Mouse (Mus musculus) liver, postnatal 0 days (tissue): ENCODE measurements around the gene Rsrc2. TPM values are rescaled to one million over a fixed set of nuclear protein-coding genes. Genes with fewer than 3 reads are reported as not detected.
"Not testable (repeated sequence)": the region's sequence is repeated elsewhere in the genome, so short reads cannot be mapped to it uniquely, and the experiment has no call there.

Experiments used
- ATAC-seq: fragments of 200-750 bp; cut with Nextera tagmentation; 2 replicates; pipeline ENCODE4 v1.8.0; 2017; ENCODE audit warnings: mild to moderate bottlenecking, moderate library complexity
- DNase-seq: peaks from one replicate; pipeline ENCODE4 v3.0.0-alpha.2; 2016
- H3K27ac ChIP-seq: fragments of 300-500 bp; sonication (generic); 2 replicates; pipeline ENCODE4 v1.5.1; 2014; ENCODE audit warnings: antibody characterized with exemption, moderate library complexity, mild to moderate bottlenecking, low read depth
- H3K27me3 ChIP-seq: fragments of 300-500 bp; sonication (generic); 2 replicates; pipeline ENCODE4 v1.6.1; 2014; ENCODE audit warnings: low read length, control low read depth, mixed read lengths; ENCODE audit not compliant: insufficient read depth
- H3K36me3 ChIP-seq: fragments of 300-500 bp; sonication (generic); replicated peaks from 2 replicates; pipeline ENCODE4 v1.6.1; 2014; ENCODE audit warnings: mild to moderate bottlenecking, control low read depth, low read length, moderate library complexity, mixed read lengths; ENCODE audit not compliant: insufficient read depth
- H3K4me1 ChIP-seq: fragments of 300-500 bp; sonication (generic); 2 replicates; pipeline ENCODE4 v1.6.1; 2014; ENCODE audit warnings: antibody characterized with exemption, mild to moderate bottlenecking, control low read depth; ENCODE audit not compliant: insufficient read depth
- H3K4me2 ChIP-seq: fragments of 300-500 bp; sonication (generic); 2 replicates; pipeline ENCODE4 v1.6.1; 2014; ENCODE audit warnings: low read depth, mild to moderate bottlenecking, low read length, moderate library complexity, mixed read lengths
- H3K4me3 ChIP-seq: fragments of 300-500 bp; sonication (generic); 2 replicates; pipeline ENCODE4 v1.5.1; 2014; ENCODE audit warnings: low read depth, low read length
- H3K9ac ChIP-seq: fragments of 300-500 bp; sonication (generic); replicated peaks from 2 replicates; pipeline ENCODE4 v1.6.1; 2014; ENCODE audit warnings: mild to moderate bottlenecking, moderate library complexity
- H3K9me3 ChIP-seq: fragments of 300-500 bp; sonication (generic); 2 replicates; pipeline ENCODE4 v1.6.1; 2016; ENCODE audit warnings: mild to moderate bottlenecking, control low read depth, low read length, mixed read lengths
- CTCF ChIP-seq: sonication (generic); IDR thresholded peaks from 2 replicates; pipeline ENCODE4 v1.5.1; 2016; ENCODE audit warnings: antibody characterized with exemption, low read depth
- EP300 ChIP-seq: IDR thresholded peaks from 2 replicates; pipeline ENCODE4 v1.6.1; 2016; ENCODE audit warnings: antibody characterized with exemption, low read depth, mild to moderate bottlenecking
- WGBS: fragments of 180-500 bp; shearing (Covaris S2); extraction: QIAGEN DNeasy Blood & Tissue Kit; methylation state at CpG from one replicate; pipeline ENCODE4 v1.1.7; 2014; ENCODE audit not compliant: insufficient replicate concordance; 5-methylcytosine and 5-hydroxymethylcytosine counted together
- polyA plus RNA-seq: library from polyadenylated mRNA; unstranded; fragments of >200 nt; fragmentation: Nextera tagmentation; extraction: Ambion mirVana; gene quantifications from 2 replicates; pipeline ENCODE4 v1.2.1, GENCODE M21; 2015

Gene Rsrc2
- polyA plus RNA-seq = 32.5 and 40.7 TPM in 2 replicates

DNA sequence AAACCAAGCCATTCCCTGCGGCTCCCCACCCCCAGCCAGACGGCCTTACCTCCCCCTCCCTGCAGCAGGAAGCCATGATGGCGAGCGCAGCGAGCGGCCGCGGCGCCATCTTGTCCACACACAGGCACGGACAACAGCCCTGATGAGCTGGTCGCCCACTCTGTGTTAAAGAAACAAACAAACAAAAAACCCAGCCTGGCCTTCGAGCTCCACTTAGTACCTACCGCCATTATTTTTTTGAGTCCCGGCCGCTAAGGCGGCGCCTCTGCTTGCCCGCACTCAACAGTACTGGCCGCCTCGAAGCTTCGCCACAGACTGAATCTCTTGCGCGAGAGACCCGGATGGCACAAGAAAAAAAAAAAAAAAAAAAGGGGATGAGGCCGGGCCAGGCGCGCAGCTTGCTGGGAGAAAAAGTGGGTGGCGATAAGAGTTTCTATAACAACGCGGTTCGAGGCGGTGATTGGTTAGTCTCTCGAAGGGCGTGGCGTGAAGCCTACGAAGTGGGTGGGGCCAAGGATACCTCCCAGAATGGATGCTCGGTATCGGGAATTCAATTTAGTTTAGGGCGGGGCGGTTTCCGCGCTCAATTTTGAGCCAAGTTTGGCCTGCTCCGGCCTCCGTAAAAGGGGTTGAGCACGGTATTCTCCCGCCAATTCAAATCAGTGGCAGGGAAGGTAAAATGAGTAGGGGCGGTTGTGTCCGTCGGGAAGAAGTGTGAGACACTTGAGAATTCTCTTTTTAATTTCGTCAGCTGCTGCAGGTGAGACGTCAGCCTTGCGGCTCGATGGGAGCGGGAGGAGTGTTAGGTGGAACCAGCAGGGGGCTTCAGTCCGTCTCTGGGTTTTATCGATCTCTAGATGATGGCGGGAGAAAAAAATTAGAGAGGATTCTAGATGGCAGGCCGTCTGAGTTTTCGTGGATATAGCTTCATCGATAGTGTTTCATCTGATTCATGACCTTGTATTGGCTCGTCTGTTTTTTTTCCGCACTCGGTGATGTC lies at the start of gene Rsrc2, which contains the start of gene Kntc1:
Gene Rsrc2 (minus strand): TSS at position 350 of the 1,000 bp plus-strand sequence.
Gene Kntc1 (plus strand): TSS at position 652 of the 1,000 bp plus-strand sequence.
- peaks cover 13% of the 10 kb centered on the region for H3K36me3 ChIP-seq
- peak within 1 kb of the TSS; percentile 79 for H3K4me3 ChIP-seq
- ATAC-seq (peak; percentile 94), DNase-seq (peak; percentile 99)
- H3K4me2 ChIP-seq = peak within 1 kb of the TSS; percentile 90
- peak within 1 kb of the TSS; percentile 93 for H3K9ac ChIP-seq
- H3K27ac ChIP-seq = peak within 1 kb of the TSS; percentile 100
- H3K4me1 ChIP-seq = peaks cover 16% of the 10 kb centered on the region
- no peaks in the 10 kb centered on the region for H3K9me3 ChIP-seq
- WGBS = under 1% methylated on average over 63 of the region's 63 CpGs
- TF ChIP-seq CTCF (peak; percentile 39; the same call in 1 of the 2 replicates), EP300 (peak; percentile 82)
- H3K27me3 ChIP-seq = no peaks in the 10 kb centered on the region

DNA sequence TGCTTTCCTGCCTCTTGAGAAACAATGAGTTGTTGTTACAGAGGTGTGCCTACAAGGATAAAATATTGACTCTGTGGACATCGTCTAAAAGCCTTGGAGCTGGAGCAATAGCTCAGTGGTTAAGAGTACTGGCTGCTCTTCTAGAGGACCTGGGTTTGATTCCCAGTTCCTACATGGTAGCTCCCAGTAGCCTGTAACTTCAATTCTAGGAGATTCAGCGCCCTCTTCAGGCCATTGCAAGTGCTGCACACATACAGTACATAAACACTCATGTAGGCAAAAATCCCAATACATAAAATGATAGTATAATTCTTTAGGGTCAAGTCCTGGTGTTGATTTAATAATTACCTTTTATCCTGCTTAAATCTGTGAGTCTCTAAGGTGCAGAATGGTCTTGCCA lies 43.9 kb upstream of the Rsrc2 start:
- DNase-seq (no peak), ATAC-seq (no peak)
- peaks cover 55% of the 10 kb centered on the region for H3K36me3 ChIP-seq
- no peak overlapping the region for H3K27ac ChIP-seq
- no peak overlapping the region for H3K4me2 ChIP-seq
- H3K4me1 ChIP-seq = no peaks in the 10 kb centered on the region
- H3K4me3 ChIP-seq = no peak overlapping the region
- H3K27me3 ChIP-seq = no peaks in the 10 kb centered on the region
- no peak overlapping the region for H3K9ac ChIP-seq
- TF ChIP-seq EP300 (no peak), CTCF (no peak)
- no peaks in the 10 kb centered on the region for H3K9me3 ChIP-seq
- 83% methylated on average over 2 of the region's 2 CpGs for WGBS

DNA sequence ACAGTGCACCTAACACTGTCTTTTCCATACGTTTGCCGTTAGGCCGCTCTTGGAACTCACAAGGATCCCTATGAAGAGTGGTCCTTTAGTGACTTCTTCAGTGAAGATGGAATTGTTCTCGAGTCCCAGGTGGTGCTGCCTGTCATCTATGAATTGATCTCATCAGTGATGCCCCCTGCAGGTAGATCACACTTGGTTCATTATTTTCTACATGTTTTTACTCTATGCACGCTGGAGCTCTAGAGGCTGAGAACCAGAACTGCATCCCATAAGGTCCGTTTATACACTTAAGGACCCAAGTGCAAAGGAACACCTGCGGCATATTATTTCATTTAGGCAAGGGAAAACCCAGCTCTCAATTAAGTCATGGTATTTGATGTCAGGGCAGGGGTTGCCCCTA lies 39.8 kb upstream of the Rsrc2 start:
- Histone ChIP-seq H3K27me3 (no peaks in the 10 kb centered on the region), H3K4me2 (no peak overlapping the region), H3K27ac (no peak overlapping the region), H3K4me1 (no peaks in the 10 kb centered on the region), H3K4me3 (no peak overlapping the region), H3K36me3 (peaks cover 47% of the 10 kb centered on the region), H3K9me3 (no peaks in the 10 kb centered on the region), H3K9ac (no peak overlapping the region)
- TF ChIP-seq CTCF (0 out of 2 replicates have a peak, but pooled peaks have one; percentile 11), EP300 (no peak)
- ATAC-seq (no peak), DNase-seq (no peak)
- WGBS = 87% methylated on average over 7 of the region's 7 CpGs

DNA sequence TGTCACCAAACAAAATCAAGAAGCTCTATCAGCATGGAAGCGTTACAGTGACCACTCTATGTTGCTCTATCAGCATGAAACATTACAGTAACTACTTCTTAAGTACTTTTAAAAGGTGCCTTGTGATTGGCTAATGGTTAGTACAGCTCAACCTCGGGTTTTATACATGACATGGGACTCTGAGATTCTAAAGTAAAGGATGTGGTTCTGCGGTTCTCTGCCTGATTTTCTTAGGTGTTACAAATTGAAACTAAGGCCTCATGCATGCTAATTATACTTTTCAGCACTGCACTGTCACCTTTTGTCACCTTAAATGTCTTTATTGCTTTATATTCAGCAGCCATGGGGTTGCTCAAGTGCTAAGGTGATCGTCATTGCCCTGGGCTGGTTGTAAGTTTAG lies 32.6 kb upstream of the Rsrc2 start:
- Histone ChIP-seq H3K9me3 (no peaks in the 10 kb centered on the region), H3K27ac (no peak overlapping the region), H3K4me1 (no peaks in the 10 kb centered on the region), H3K4me3 (no peak overlapping the region), H3K36me3 (peaks cover 55% of the 10 kb centered on the region), H3K9ac (no peak overlapping the region), H3K4me2 (no peak overlapping the region), H3K27me3 (no peaks in the 10 kb centered on the region)
- ATAC-seq (no peak), DNase-seq (no peak)
- TF ChIP-seq CTCF (no peak), EP300 (no peak)
- 85% methylated on average over 4 of the region's 4 CpGs for WGBS

DNA sequence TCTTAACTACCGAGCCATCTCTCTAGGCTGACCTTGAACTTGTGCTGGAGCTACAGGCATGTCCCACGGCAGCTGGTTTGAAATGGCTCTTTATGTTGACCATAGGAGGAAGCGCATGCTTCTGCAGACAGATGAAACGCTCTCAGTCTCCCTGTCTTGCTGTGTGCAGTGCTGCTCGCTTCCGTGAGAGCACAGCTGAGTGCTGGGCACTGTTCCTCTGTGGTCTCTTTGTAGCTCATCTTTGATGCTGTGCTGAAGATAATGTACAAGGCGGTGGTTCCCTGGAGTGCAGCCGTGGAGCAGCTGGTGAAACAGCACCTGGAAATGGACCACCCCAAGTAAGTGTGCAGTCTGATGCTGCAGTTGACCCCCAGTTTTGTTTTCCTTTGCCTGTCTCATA lies 31.5 kb upstream of the Rsrc2 start:
- no peak overlapping the region for H3K4me2 ChIP-seq
- TF ChIP-seq EP300 (no peak), CTCF (no peak)
- ATAC-seq = no peak
- H3K4me3 ChIP-seq = no peak overlapping the region
- H3K4me1 ChIP-seq = no peaks in the 10 kb centered on the region
- DNase-seq = no peak
- WGBS = 85% methylated on average over 8 of the region's 8 CpGs
- H3K9me3 ChIP-seq = no peaks in the 10 kb centered on the region
- H3K27ac ChIP-seq = no peak overlapping the region
- peaks cover 63% of the 10 kb centered on the region for H3K36me3 ChIP-seq
- H3K9ac ChIP-seq = no peak overlapping the region
- H3K27me3 ChIP-seq = no peaks in the 10 kb centered on the region

DNA sequence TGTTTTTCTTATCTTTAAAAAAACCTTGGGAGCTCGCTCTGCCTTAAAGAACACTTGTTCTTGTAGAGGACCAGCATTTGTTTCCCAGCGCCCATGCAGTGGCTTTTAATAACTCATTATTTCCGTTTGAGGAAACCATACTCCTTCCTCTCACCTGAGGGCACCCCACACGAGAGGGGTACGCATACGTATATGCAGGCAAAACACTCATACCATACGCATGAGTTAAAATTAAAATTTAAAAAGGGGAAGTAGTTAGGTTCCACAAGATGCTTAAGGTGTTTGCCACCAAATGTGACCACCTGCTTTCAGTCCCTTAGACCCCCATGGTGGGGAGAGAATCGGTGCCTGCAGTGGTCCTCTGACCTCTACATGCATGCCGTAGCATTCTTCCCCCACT lies 24.2 kb upstream of the Rsrc2 start:
- TF ChIP-seq CTCF = no peak
- no peak for TF ChIP-seq EP300
- no peak overlapping the region for H3K4me3 ChIP-seq
- no peaks in the 10 kb centered on the region for H3K27me3 ChIP-seq
- no peak for DNase-seq
- peaks cover 49% of the 10 kb centered on the region for H3K36me3 ChIP-seq
- H3K4me2 ChIP-seq = no peak overlapping the region
- H3K27ac ChIP-seq = no peak overlapping the region
- no peaks in the 10 kb centered on the region for H3K4me1 ChIP-seq
- no peak for ATAC-seq
- H3K9ac ChIP-seq = no peak overlapping the region
- 82% methylated on average over 9 of the region's 9 CpGs for WGBS
- no peaks in the 10 kb centered on the region for H3K9me3 ChIP-seq

DNA sequence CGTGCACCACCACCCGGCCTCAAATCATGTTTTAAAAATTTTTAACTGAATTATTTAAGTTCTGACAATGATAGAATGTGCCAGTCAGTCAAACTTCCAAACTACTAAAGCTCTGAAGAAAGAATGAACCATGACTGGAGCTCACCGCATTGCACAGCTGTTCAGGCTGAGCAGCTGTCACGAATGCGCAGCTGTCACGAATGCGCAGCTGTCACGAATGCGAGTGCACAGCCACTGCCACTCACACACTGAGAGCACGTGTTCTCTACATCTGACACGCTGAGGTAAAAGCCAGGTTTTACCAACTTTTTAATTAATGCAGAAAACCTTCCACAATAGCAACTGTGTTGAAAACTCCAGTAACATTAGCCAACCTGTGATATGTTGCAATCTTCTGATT lies 17.2 kb upstream of the Rsrc2 start:
- peaks cover 59% of the 10 kb centered on the region for H3K36me3 ChIP-seq
- H3K4me3 ChIP-seq, ATAC-seq, H3K27ac ChIP-seq, H3K27me3 ChIP-seq, H3K4me1 ChIP-seq, DNase-seq, H3K9me3 ChIP-seq, H3K9ac ChIP-seq, H3K4me2 ChIP-seq: not testable (repeated sequence)
- 94% methylated on average over 11 of the region's 11 CpGs for WGBS
